Mouse (Mus musculus) lung, embryonic 15.5 days (tissue): Measurements from ENCODE around the gene Clptm1. TPM values are rescaled to one million over a fixed set of nuclear protein-coding genes. Genes with fewer than 3 reads are reported as not detected.

Experiments
- ATAC-seq: fragments of 200-750 bp; cut with Nextera tagmentation; 2 replicates; pipeline ENCODE4 v1.8.0; 2017; ENCODE audit warnings: moderate number of reproducible peaks, borderline replicate concordance; ENCODE audit not compliant: low FRiP score, low TSS enrichment; ENCODE audit errors: extremely low read depth
- H3K27ac ChIP-seq: fragments of 300-500 bp; sonication (generic); 2 replicates; pipeline ENCODE4 v1.5.1; 2015; ENCODE audit warnings: moderate library complexity, mild to moderate bottlenecking, inconsistent platforms
- H3K27me3 ChIP-seq: fragments of 300-500 bp; sonication (generic); 2 replicates; pipeline ENCODE4 v1.6.1; 2015; ENCODE audit warnings: inconsistent platforms
- H3K36me3 ChIP-seq: fragments of 300-500 bp; sonication (generic); 2 replicates; pipeline ENCODE4 v1.6.1; 2015; ENCODE audit warnings: inconsistent platforms
- H3K4me1 ChIP-seq: fragments of 300-500 bp; sonication (generic); 2 replicates; pipeline ENCODE4 v1.6.1; 2015; ENCODE audit warnings: inconsistent platforms
- H3K4me2 ChIP-seq: fragments of 300-500 bp; sonication (generic); 2 replicates; pipeline ENCODE4 v1.6.1; 2015; ENCODE audit warnings: inconsistent platforms, mild to moderate bottlenecking, moderate library complexity
- H3K4me3 ChIP-seq: fragments of 300-500 bp; sonication (generic); 2 replicates; pipeline ENCODE4 v1.5.1; 2015; ENCODE audit warnings: mild to moderate bottlenecking, inconsistent platforms
- H3K9ac ChIP-seq: fragments of 300-500 bp; sonication (generic); 2 replicates; pipeline ENCODE4 v1.6.1; 2015; ENCODE audit warnings: inconsistent platforms
- H3K9me3 ChIP-seq: fragments of 300-500 bp; sonication (generic); 2 replicates; pipeline ENCODE4 v1.6.1; 2016; ENCODE audit warnings: inconsistent platforms
- WGBS: fragments of 180-500 bp; shearing (Covaris S2); methylation state at CpG from one replicate; pipeline ENCODE4 v1.1.7; 2015; 5-methylcytosine and 5-hydroxymethylcytosine counted together
- polyA plus RNA-seq: library from polyadenylated mRNA; unstranded; fragments of >200 nt; fragmentation: Nextera tagmentation; extraction: Ambion mirVana; gene quantifications from 2 replicates; pipeline ENCODE4 v1.2.1, GENCODE M21; 2015

The Clptm1 gene
- polyA plus RNA-seq, 1 experiment from 2014 or later: 86.8 TPM

GRCm38 (mm10) chr7:19641223-19641622, 23.6 kb downstream of the Clptm1 start:
- no peaks in the 10 kb centered on the region for H3K27me3 ChIP-seq
- H3K9ac ChIP-seq: no peak overlapping the region
- H3K4me2 ChIP-seq: no peak overlapping the region
- ATAC-seq: no peak
- H3K27ac ChIP-seq: no peak overlapping the region
- peaks cover 94% of the 10 kb centered on the region for H3K36me3 ChIP-seq
- H3K4me1 ChIP-seq: no peaks in the 10 kb centered on the region
- H3K9me3 ChIP-seq: no peaks in the 10 kb centered on the region
- H3K4me3 ChIP-seq: no peak overlapping the region
- WGBS: 90% methylated on average over 4 of the region's 4 CpGs

GRCm38 (mm10) chr7:19635074-19635827, 29.6 kb downstream of the Clptm1 start:
- H3K4me1 ChIP-seq: no peaks in the 10 kb centered on the region
- no peak for ATAC-seq

GRCm38 (mm10) chr7:19634591-19634990, 30.2 kb downstream of the Clptm1 start:
- Histone ChIP-seq H3K27ac (no peak overlapping the region), H3K9ac (no peak overlapping the region), H3K4me3 (no peak overlapping the region), H3K4me1 (peaks cover 5% of the 10 kb centered on the region; the same call in 1 of the 2 replicates), H3K36me3 (peaks cover 72% of the 10 kb centered on the region), H3K9me3 (no peaks in the 10 kb centered on the region), H3K27me3 (no peaks in the 10 kb centered on the region), H3K4me2 (no peak overlapping the region)
- ATAC-seq: no peak
- 90% methylated on average over 2 of the region's 2 CpGs for WGBS

More at GRCm38 (mm10) chr7:19635074-19635827, 29.6 kb downstream of the Clptm1 start:
- Histone ChIP-seq H3K36me3 (peaks cover 78% of the 10 kb centered on the region), H3K4me2 (no peak overlapping the region), H3K9ac (no peak overlapping the region), H3K27ac (no peak overlapping the region), H3K27me3 (no peaks in the 10 kb centered on the region), H3K4me3 (no peak overlapping the region), H3K9me3 (no peaks in the 10 kb centered on the region)
- WGBS: 82% methylated on average over 11 of the region's 11 CpGs

GRCm38 (mm10) chr7:19633855-19634254, 31.0 kb downstream of the Clptm1 start:
- ATAC-seq: no peak
- Histone ChIP-seq H3K4me1 (peaks cover 7% of the 10 kb centered on the region; the same call in 1 of the 2 replicates), H3K36me3 (peaks cover 68% of the 10 kb centered on the region), H3K9me3 (no peaks in the 10 kb centered on the region), H3K4me3 (no peak overlapping the region), H3K9ac (no peak overlapping the region), H3K27me3 (no peaks in the 10 kb centered on the region), H3K27ac (no peak overlapping the region), H3K4me2 (no peak overlapping the region)
- WGBS: 85% methylated on average over 15 of the region's 15 CpGs

- H3K9ac ChIP-seq: no peak overlapping the region
- no peak overlapping the region for H3K27ac ChIP-seq
- no peak overlapping the region for H3K4me3 ChIP-seq
- H3K36me3 ChIP-seq: peaks cover 61% of the 10 kb centered on the region
- ATAC-seq: no peak
- no peaks in the 10 kb centered on the region for H3K9me3 ChIP-seq
- H3K27me3 ChIP-seq: no peaks in the 10 kb centered on the region
- WGBS: 80% methylated on average over 17 of the region's 17 CpGs
- H3K4me2 ChIP-seq: no peak overlapping the region
- H3K4me1 ChIP-seq: peaks cover 7% of the 10 kb centered on the region; the same call in 1 of the 2 replicates
Measured at GRCm38 (mm10) chr7:19633197-19633596, 31.6 kb downstream of the Clptm1 start.

GRCm38 (mm10) chr7:19632720-19633119, 32.1 kb downstream of the Clptm1 start:
- no peak overlapping the region for H3K4me3 ChIP-seq

GRCm38 (mm10) chr7:19632275-19632674, 32.6 kb downstream of the Clptm1 start:
- H3K4me3 ChIP-seq: no peak overlapping the region
- H3K27ac ChIP-seq: no peak overlapping the region
- ATAC-seq: no peak
- peaks cover 12% of the 10 kb centered on the region; the same call in 1 of the 2 replicates for H3K4me1 ChIP-seq
- no peak overlapping the region for H3K9ac ChIP-seq
- H3K36me3 ChIP-seq: peaks cover 52% of the 10 kb centered on the region
- H3K4me2 ChIP-seq: no peak overlapping the region
- H3K27me3 ChIP-seq: no peaks in the 10 kb centered on the region
- H3K9me3 ChIP-seq: no peaks in the 10 kb centered on the region

More at GRCm38 (mm10) chr7:19632720-19633119, 32.1 kb downstream of the Clptm1 start:
- Histone ChIP-seq H3K9ac (no peak overlapping the region), H3K27me3 (no peaks in the 10 kb centered on the region), H3K36me3 (peaks cover 56% of the 10 kb centered on the region), H3K4me2 (no peak overlapping the region), H3K9me3 (no peaks in the 10 kb centered on the region), H3K27ac (no peak overlapping the region), H3K4me1 (peaks cover 10% of the 10 kb centered on the region; the same call in 1 of the 2 replicates)
- no peak for ATAC-seq

GRCm38 (mm10) chr7:19629361-19629734, 35.5 kb downstream of the Clptm1 start, which contains the start of gene Relb:
TSS of gene Relb (minus strand) at chr7:19629438.
- Histone ChIP-seq H3K4me1 (peaks cover 12% of the 10 kb centered on the region; the same call in 1 of the 2 replicates), H3K27me3 (no peaks in the 10 kb centered on the region), H3K27ac (peak within 1 kb of the TSS; percentile 91), H3K36me3 (peaks cover 24% of the 10 kb centered on the region), H3K9ac (peak within 1 kb of the TSS; percentile 41), H3K4me2 (peak within 1 kb of the TSS; percentile 96), H3K4me3 (peak within 1 kb of the TSS; percentile 77), H3K9me3 (no peaks in the 10 kb centered on the region)
- WGBS: 1% methylated on average over 39 of the region's 41 CpGs
- peak; percentile 66; the same call in 1 of the 2 replicates for ATAC-seq

- ATAC-seq: peak; percentile 91
- Histone ChIP-seq H3K4me2 (peak overlapping the region; percentile 96), H3K27me3 (no peaks in the 10 kb centered on the region), H3K9ac (peak overlapping the region; percentile 41), H3K27ac (peak overlapping the region; percentile 91), H3K4me3 (peak overlapping the region; percentile 77), H3K36me3 (peaks cover 18% of the 10 kb centered on the region), H3K9me3 (no peaks in the 10 kb centered on the region), H3K4me1 (peaks cover 12% of the 10 kb centered on the region; the same call in 1 of the 2 replicates)
- under 1% methylated on average over 56 of the region's 57 CpGs for WGBS
Measured at GRCm38 (mm10) chr7:19628536-19629360, 36.1 kb downstream of the Clptm1 start.

- H3K9ac ChIP-seq: no peak overlapping the region
- peak overlapping the region; percentile 96 for H3K4me2 ChIP-seq
- no peaks in the 10 kb centered on the region for H3K27me3 ChIP-seq
- 12% methylated on average over 17 of the region's 17 CpGs for WGBS
- peaks cover 12% of the 10 kb centered on the region for H3K36me3 ChIP-seq
- H3K4me1 ChIP-seq: peaks cover 12% of the 10 kb centered on the region; the same call in 1 of the 2 replicates
- H3K27ac ChIP-seq: peak overlapping the region; percentile 91
- ATAC-seq: no peak
- H3K4me3 ChIP-seq: peak overlapping the region; percentile 77
- H3K9me3 ChIP-seq: no peaks in the 10 kb centered on the region
Measured at GRCm38 (mm10) chr7:19628192-19628535, 36.7 kb downstream of the Clptm1 start.

- peak overlapping the region; percentile 77 for H3K4me3 ChIP-seq
- no peaks in the 10 kb centered on the region for H3K27me3 ChIP-seq
- peak overlapping the region; percentile 91; the same call in 1 of the 2 replicates for H3K27ac ChIP-seq
- no peaks in the 10 kb centered on the region for H3K9me3 ChIP-seq
- H3K36me3 ChIP-seq: peaks cover 8% of the 10 kb centered on the region
- peak overlapping the region; percentile 96 for H3K4me2 ChIP-seq
- 60% methylated on average over 3 of the region's 3 CpGs for WGBS
- peaks cover 12% of the 10 kb centered on the region; the same call in 1 of the 2 replicates for H3K4me1 ChIP-seq
- no peak for ATAC-seq
- no peak overlapping the region for H3K9ac ChIP-seq
Measured at GRCm38 (mm10) chr7:19627721-19628120, 37.1 kb downstream of the Clptm1 start.
